Mouse (Mus musculus) MEL (cell line): ENCODE results near the gene Hps4.

Experiments used
- CHD2 ChIP-seq: IDR thresholded peaks from 2 replicates; pipeline ENCODE4 v1.6.1; 2011; ENCODE audit warnings: low read length, improper control_type of control experiment
- CTCF ChIP-seq, 3 experiments: IDR thresholded peaks in 2 of 3; conservative IDR thresholded peaks in 1 of 3; 2 replicates each; pipeline ENCODE4 v1.5.1; 2011 to 2012; ENCODE audit warnings: low read length in 3 of 3, low read depth in 2 of 3, mild to moderate bottlenecking in 2 of 3, improper control_type of control experiment in 1 of 3, inconsistent platforms in 1 of 3, mixed read lengths in 1 of 3, moderate library complexity in 1 of 3; ENCODE audit not compliant: control insufficient read depth in 1 of 3, insufficient read depth in 1 of 3, poor library complexity in 1 of 3, severe bottlenecking in 1 of 3
- EP300 ChIP-seq, 2 experiments: IDR thresholded peaks; 2 replicates each; pipeline ENCODE4 v1.6.1; 2011; ENCODE audit warnings: improper control_type of control experiment in 2 of 2, low read length in 2 of 2, low read depth in 1 of 2, mild to moderate bottlenecking in 1 of 2
- ETS1 ChIP-seq: IDR thresholded peaks from 2 replicates; pipeline ENCODE4 v1.6.1; 2012; ENCODE audit warnings: low read depth, mild to moderate bottlenecking, inconsistent platforms, low read length, improper control_type of control experiment, moderate library complexity
- GABPA ChIP-seq: IDR thresholded peaks from 2 replicates; pipeline ENCODE4 v1.6.1; 2012; ENCODE audit warnings: low read depth, mild to moderate bottlenecking, inconsistent platforms, low read length, improper control_type of control experiment, moderate library complexity
- GATA1 ChIP-seq: IDR thresholded peaks from 2 replicates; pipeline ENCODE4 v1.6.1; 2011; ENCODE audit warnings: low read depth, low read length, improper control_type of control experiment
- JUND ChIP-seq: IDR thresholded peaks from 2 replicates; pipeline ENCODE4 v1.6.1; 2011; ENCODE audit warnings: low read depth, mild to moderate bottlenecking, improper control_type of control experiment, low read length
- NELFE ChIP-seq: IDR thresholded peaks from 2 replicates; pipeline ENCODE4 v1.6.1; 2011; ENCODE audit warnings: low read depth, low read length, improper control_type of control experiment
- POLR2A ChIP-seq, 2 experiments: IDR thresholded peaks; 2 replicates each; pipeline ENCODE4 v1.6.1; 2011 to 2012; ENCODE audit warnings: low read length in 2 of 2, mild to moderate bottlenecking in 2 of 2, control low read depth in 1 of 2, improper control_type of control experiment in 1 of 2, low read depth in 1 of 2, moderate library complexity in 1 of 2; ENCODE audit not compliant: control insufficient read depth in 1 of 2, insufficient read depth in 1 of 2, poor library complexity in 1 of 2
- UBTF ChIP-seq: IDR thresholded peaks from 2 replicates; pipeline ENCODE4 v1.6.1; 2012; ENCODE audit warnings: low read depth, mild to moderate bottlenecking, inconsistent platforms, low read length, improper control_type of control experiment, moderate library complexity, borderline replicate concordance; ENCODE audit not compliant: insufficient read depth
- USF1 ChIP-seq: IDR thresholded peaks from 2 replicates; pipeline ENCODE4 v1.6.1; 2014; ENCODE audit warnings: low read depth, mild to moderate bottlenecking, inconsistent platforms, low read length, improper control_type of control experiment, moderate library complexity

DNA sequence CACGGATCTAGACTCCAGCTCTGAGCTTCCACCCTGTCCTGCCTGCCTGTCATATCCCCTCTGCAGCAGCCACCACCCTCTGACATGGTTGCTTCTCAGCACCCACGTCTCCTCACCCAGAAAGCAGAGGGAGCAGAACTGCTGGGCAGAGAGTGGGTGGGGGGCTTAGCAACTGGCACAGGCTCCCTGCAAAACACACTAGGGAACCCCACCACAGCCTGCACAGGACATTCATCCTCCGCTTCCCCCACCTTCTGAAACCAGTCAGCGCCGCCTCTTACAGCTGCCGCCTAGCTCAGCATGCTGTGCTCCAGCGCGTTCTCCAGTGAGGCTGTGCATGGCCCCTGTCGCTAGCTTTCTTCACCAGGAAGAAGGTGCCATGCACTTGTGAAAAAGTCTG, 46.5 kb downstream of the Hps4 start:
- TF ChIP-seq GATA1 (no peak), CTCF (IDR thresholded peaks at IDR 0.05 in 2 of 3, conservative IDR thresholded peaks at IDR 0.05 in 1 of 3; ENCODE audit: control insufficient read depth in 1 of 3, insufficient read depth in 1 of 3, low read depth in 2 of 3, low read length in 3 of 3, poor library complexity in 1 of 3, severe bottlenecking in 1 of 3) (no peak), JUND (no peak), POLR2A (IDR thresholded peaks at IDR 0.05; ENCODE audit: control insufficient read depth in 1 of 2, insufficient read depth in 1 of 2, low read depth in 1 of 2, low read length in 2 of 2, poor library complexity in 1 of 2) (no peak), EP300 (IDR thresholded peaks at IDR 0.05; ENCODE audit: low read depth in 1 of 2, low read length in 2 of 2) (no peak), UBTF (no peak), CHD2 (no peak), ETS1 (no peak), USF1 (no peak), NELFE (no peak), GABPA (no peak)
